8 mouse cellular contexts compared by ENCODE assay signal in genomic region chr9:108853635-108854240, GRCm38 (mm10). TPM values are rescaled to one million over a fixed set of nuclear protein-coding genes. Genes with fewer than 3 reads are reported as not detected.
DNase-seq lines count a peak whose midpoint lies in the region; ATAC-seq and TF ChIP-seq lines count a peak whose summit lies in the region.

No protein-coding gene starts in this region.

- H3K4me3 ChIP-seq in embryonic facial prominence, embryonic 11.5 days (ENCODE audit: low read depth, low read length), result peak overlapping the region; percentile 81
- H3K4me3 ChIP-seq in intestine, embryonic 16.5 days (ENCODE audit: low read length), result peak overlapping the region; percentile 72
- peak overlapping the region; percentile 74 for H3K4me3 ChIP-seq in limb, embryonic 10.5 days
- H3K4me3 ChIP-seq in midbrain, embryonic 12.5 days, result peak overlapping the region; percentile 70
- H3K4me3 ChIP-seq in spleen, adult 2 months (ENCODE audit: extremely low read depth, insufficient read depth, insufficient read length), result peak overlapping the region; percentile 88

- peak overlapping the region; percentile 77 for H3K9ac ChIP-seq in embryonic facial prominence, embryonic 11.5 days (replicated peaks; ENCODE audit: low read length)
- H3K9ac ChIP-seq in intestine, embryonic 16.5 days (ENCODE audit: low read depth, low read length), result peak overlapping the region; percentile 73
- H3K9ac ChIP-seq in midbrain, embryonic 12.5 days (replicated peaks), result peak overlapping the region; percentile 78

- no peaks in the 10 kb centered on the region for H3K36me3 ChIP-seq in embryonic facial prominence, embryonic 11.5 days (replicated peaks; ENCODE audit: control insufficient read depth, insufficient read depth, low read depth, low read length)
- no peaks in the 10 kb centered on the region for H3K36me3 ChIP-seq in intestine, embryonic 16.5 days (ENCODE audit: control insufficient read depth, insufficient read depth, low read length)
- peaks cover 26% of the 10 kb centered on the region for H3K36me3 ChIP-seq in limb, embryonic 10.5 days
- H3K36me3 ChIP-seq in midbrain, embryonic 12.5 days, result peaks cover 42% of the 10 kb centered on the region
- no peaks in the 10 kb centered on the region for H3K36me3 ChIP-seq in spleen, adult 2 months (ENCODE audit: control insufficient read depth, insufficient read depth, low read length)

- peak overlapping the region; percentile 47; the same call in 1 of the 2 replicates for H3K27ac ChIP-seq in embryonic facial prominence, embryonic 11.5 days (replicated peaks; ENCODE audit: low read depth, low read length)
- H3K27ac ChIP-seq in intestine, embryonic 16.5 days (ENCODE audit: low read length), result peak overlapping the region; percentile 83
- peak overlapping the region; percentile 87 for H3K27ac ChIP-seq in limb, embryonic 10.5 days
- peak overlapping the region; percentile 80 for H3K27ac ChIP-seq in midbrain, embryonic 12.5 days (replicated peaks)
- peak overlapping the region; percentile 83 for H3K27ac ChIP-seq in spleen, adult 2 months (ENCODE audit: insufficient read depth, low read length)

- TF ChIP-seq POLR2A in spleen, adult 2 months (IDR thresholded peaks at IDR 0.05; ENCODE audit: low read depth, low read length), result no peak

- peaks cover 3% of the 10 kb centered on the region; the same call in 1 of the 2 replicates for H3K4me1 ChIP-seq in embryonic facial prominence, embryonic 11.5 days (ENCODE audit: control insufficient read depth, insufficient read depth, low read length)
- peaks cover 18% of the 10 kb centered on the region for H3K4me1 ChIP-seq in intestine, embryonic 16.5 days (ENCODE audit: control insufficient read depth, insufficient read depth, low read length)
- peaks cover 28% of the 10 kb centered on the region for H3K4me1 ChIP-seq in limb, embryonic 10.5 days
- peaks cover 18% of the 10 kb centered on the region for H3K4me1 ChIP-seq in midbrain, embryonic 12.5 days
- H3K4me1 ChIP-seq in spleen, adult 2 months (ENCODE audit: control insufficient read depth, insufficient read depth, insufficient read length), result peaks cover 5% of the 10 kb centered on the region; the same call in 1 of the 2 replicates

- H3K9me3 ChIP-seq in embryonic facial prominence, embryonic 11.5 days (replicated peaks; ENCODE audit: control insufficient read depth, low read length), result no peaks in the 10 kb centered on the region
- H3K9me3 ChIP-seq in intestine, embryonic 16.5 days (ENCODE audit: control insufficient read depth, low read length), result no peaks in the 10 kb centered on the region
- H3K9me3 ChIP-seq in limb, embryonic 10.5 days (replicated peaks), result no peaks in the 10 kb centered on the region
- H3K9me3 ChIP-seq in midbrain, embryonic 12.5 days, result no peaks in the 10 kb centered on the region

- peak; percentile 58; the same call in 1 of the 2 replicates for TF ChIP-seq CTCF in spleen, adult 2 months (IDR thresholded peaks at IDR 0.05; ENCODE audit: extremely low read depth, insufficient read depth, insufficient read length, insufficient replicate concordance)

- DNase-seq in 416B (ENCODE audit: low read depth), result peak; percentile 98
- peak; percentile 90 for DNase-seq in adrenal gland, postnatal 25 days
- DNase-seq in embryonic facial prominence, embryonic 11.5 days (ENCODE audit: low spot score), result peak; percentile 96
- DNase-seq in gonadal fat pad, adult 2 months (ENCODE audit: low read depth), result peak; percentile 56
- DNase-seq in limb, embryonic 10.5 days (ENCODE audit: low spot score), result peak; percentile 88
- peak; percentile 89 to 90 for DNase-seq in spleen, adult 2 months (ENCODE audit: low read depth in 1 of 2, low spot score in 2 of 2)

- peak overlapping the region; percentile 87 for H3K4me2 ChIP-seq in embryonic facial prominence, embryonic 11.5 days (ENCODE audit: low read depth, low read length)
- H3K4me2 ChIP-seq in intestine, embryonic 16.5 days (ENCODE audit: low read depth, low read length), result peak overlapping the region; percentile 81
- H3K4me2 ChIP-seq in midbrain, embryonic 12.5 days (replicated peaks), result peak overlapping the region; percentile 94

- ATAC-seq in embryonic facial prominence, embryonic 11.5 days (replicated peaks; ENCODE audit: insufficient number of reproducible peaks, low FRiP score, low TSS enrichment, low read depth), result peak; percentile 86
- ATAC-seq in intestine, embryonic 16.5 days, result peak; percentile 93
- peak; percentile 89 for ATAC-seq in midbrain, embryonic 12.5 days (ENCODE audit: low FRiP score, low read depth)

- H3K27me3 ChIP-seq in embryonic facial prominence, embryonic 11.5 days (ENCODE audit: control insufficient read depth, insufficient read depth, low read length), result no peaks in the 10 kb centered on the region
- no peaks in the 10 kb centered on the region for H3K27me3 ChIP-seq in intestine, embryonic 16.5 days (replicated peaks; ENCODE audit: control insufficient read depth, insufficient read depth, low read length)
- peaks cover 8% of the 10 kb centered on the region; the same call in 1 of the 2 replicates for H3K27me3 ChIP-seq in limb, embryonic 10.5 days (ENCODE audit: low read depth, poor library complexity, severe bottlenecking)
- H3K27me3 ChIP-seq in midbrain, embryonic 12.5 days, result 0 out of 2 replicates have a peak, but pooled peaks cover 3% of the 10 kb centered on the region
- no peaks in the 10 kb centered on the region for H3K27me3 ChIP-seq in spleen, adult 2 months (ENCODE audit: control insufficient read depth, insufficient read depth, low read length)

- 2% methylated on average over 25 of the region's 25 CpGs for WGBS in embryonic facial prominence, embryonic 11.5 days
- whole genome bisulfite sequencing in intestine, embryonic 16.5 days, result 3% methylated on average over 25 of the region's 25 CpGs
- WGBS in limb, embryonic 10.5 days, result 3% methylated on average over 25 of the region's 25 CpGs
- 2% methylated on average over 25 of the region's 25 CpGs for WGBS in midbrain, embryonic 12.5 days
- WGBS in spleen, adult 2 months, result 4% methylated on average over 25 of the region's 25 CpGs

RNA-seq across cellular contexts. Expression of gene Slc26a6, which starts 0.7 kb away (rescaled TPM):
- 10.3 and 16.4 TPM in 2 replicates for total RNA-seq in adrenal gland, postnatal 25 days (2021)
- 14.5 and 15.5 TPM in 2 replicates for polyA plus RNA-seq in embryonic facial prominence, embryonic 11.5 days (2014; fragmentation: Nextera tagmentation; extraction: Ambion mirVana)
- 10.7 and 17.5 TPM in 2 replicates for polyA plus RNA-seq in gonadal fat pad, adult 2 months (2012; rRNA removed)
- 75.9 and 94.2 TPM in 2 replicates for polyA plus RNA-seq in intestine, embryonic 16.5 days (2015; fragmentation: Nextera tagmentation; extraction: Ambion mirVana)
- 9.7 and 13.7 TPM in 2 replicates for polyA plus RNA-seq in limb, embryonic 10.5 days (2016; fragmentation: Nextera tagmentation; extraction: Ambion mirVana)
- 10.2 and 10.5 TPM in 2 replicates for polyA plus RNA-seq in midbrain, embryonic 12.5 days (2016; fragmentation: Nextera tagmentation; extraction: Ambion mirVana)
- 13.0 and 14.9 TPM in 2 replicates for polyA plus RNA-seq in spleen, adult 2 months (2012; rRNA removed)

RNA-seq across cellular contexts. Expression of gene Celsr3, which starts 27.6 kb away (rescaled TPM):
- 4.2 and 5.5 TPM in 2 replicates for total RNA-seq in adrenal gland, postnatal 25 days (2021)
- 1.0 and 1.2 TPM in 2 replicates for polyA plus RNA-seq in embryonic facial prominence, embryonic 11.5 days (2014; fragmentation: Nextera tagmentation; extraction: Ambion mirVana)
- 1.0 and 1.1 TPM in 2 replicates for polyA plus RNA-seq in gonadal fat pad, adult 2 months (2012; rRNA removed)
- polyA plus RNA-seq in intestine, embryonic 16.5 days (2015; fragmentation: Nextera tagmentation; extraction: Ambion mirVana), result 0.47 and 0.61 TPM in 2 replicates
- 0.06 and 0.14 TPM in 2 replicates for polyA plus RNA-seq in limb, embryonic 10.5 days (2016; fragmentation: Nextera tagmentation; extraction: Ambion mirVana)
- polyA plus RNA-seq in midbrain, embryonic 12.5 days (2016; fragmentation: Nextera tagmentation; extraction: Ambion mirVana), result 13.8 and 14.4 TPM in 2 replicates
- 0.83 and 1.2 TPM in 2 replicates for polyA plus RNA-seq in spleen, adult 2 months (2012; rRNA removed)

RNA-seq across cellular contexts. Expression of gene Nckipsd, which starts 45.6 kb away (rescaled TPM):
- total RNA-seq in adrenal gland, postnatal 25 days (2021), result 7.3 and 10.6 TPM in 2 replicates
- polyA plus RNA-seq in embryonic facial prominence, embryonic 11.5 days (2014; fragmentation: Nextera tagmentation; extraction: Ambion mirVana), result 9.1 and 12.1 TPM in 2 replicates
- 43.0 and 46.4 TPM in 2 replicates for polyA plus RNA-seq in gonadal fat pad, adult 2 months (2012; rRNA removed)
- polyA plus RNA-seq in intestine, embryonic 16.5 days (2015; fragmentation: Nextera tagmentation; extraction: Ambion mirVana), result 11.3 and 14.5 TPM in 2 replicates
- polyA plus RNA-seq in limb, embryonic 10.5 days (2016; fragmentation: Nextera tagmentation; extraction: Ambion mirVana), result 13.0 and 21.0 TPM in 2 replicates
- 17.0 and 20.1 TPM in 2 replicates for polyA plus RNA-seq in midbrain, embryonic 12.5 days (2016; fragmentation: Nextera tagmentation; extraction: Ambion mirVana)
- 26.4 and 35.1 TPM in 2 replicates for polyA plus RNA-seq in spleen, adult 2 months (2012; rRNA removed)

Comparison
In these comparisons a context has a peak if more than half of its experiments do, and no peak if none do; other contexts are left out.
1. Peak in every context shown above with its lines: DNase-seq, ATAC-seq, H3K4me3 ChIP-seq and H3K27ac ChIP-seq.